Mouse (Mus musculus) kidney, embryonic 15.5 days (tissue): ENCODE results near the gene Dhrs11. TPM values are rescaled to one million over a fixed set of nuclear protein-coding genes. Genes with fewer than 3 reads are reported as not detected.

Experiments used
- ATAC-seq: fragments of 200-750 bp; cut with Nextera tagmentation; replicated peaks from 2 replicates; pipeline ENCODE4 v1.8.0; 2017; ENCODE audit warnings: moderate TSS enrichment; ENCODE audit not compliant: low FRiP score
- H3K27ac ChIP-seq: fragments of 300-500 bp; sonication (generic); 2 replicates; pipeline ENCODE4 v1.5.1; 2015; ENCODE audit warnings: mild to moderate bottlenecking, inconsistent platforms
- H3K27me3 ChIP-seq: fragments of 300-500 bp; sonication (generic); 2 replicates; pipeline ENCODE4 v1.6.1; 2015; ENCODE audit warnings: inconsistent platforms
- H3K36me3 ChIP-seq: fragments of 300-500 bp; sonication (generic); 2 replicates; pipeline ENCODE4 v1.6.1; 2015; ENCODE audit warnings: inconsistent platforms
- H3K4me1 ChIP-seq: fragments of 300-500 bp; sonication (generic); 2 replicates; pipeline ENCODE4 v1.6.1; 2015; ENCODE audit warnings: inconsistent platforms
- H3K4me2 ChIP-seq: fragments of 300-500 bp; sonication (generic); 2 replicates; pipeline ENCODE4 v1.6.1; 2015; ENCODE audit warnings: moderate library complexity, mild to moderate bottlenecking, inconsistent platforms
- H3K4me3 ChIP-seq: fragments of 300-500 bp; sonication (generic); replicated peaks from 2 replicates; pipeline ENCODE4 v1.5.1; 2015; ENCODE audit warnings: mild to moderate bottlenecking, inconsistent platforms
- H3K9ac ChIP-seq: fragments of 300-500 bp; sonication (generic); 2 replicates; pipeline ENCODE4 v1.6.1; 2015; ENCODE audit warnings: mild to moderate bottlenecking, inconsistent platforms
- H3K9me3 ChIP-seq: fragments of 300-500 bp; sonication (generic); replicated peaks from 2 replicates; pipeline ENCODE4 v1.6.1; 2016; ENCODE audit warnings: inconsistent platforms
- WGBS: fragments of 180-500 bp; shearing (Covaris S2); methylation state at CpG from one replicate; pipeline ENCODE4 v1.1.7; 2015; ENCODE audit warnings: mixed read lengths; 5-methylcytosine and 5-hydroxymethylcytosine counted together
- polyA plus RNA-seq: library from polyadenylated mRNA; unstranded; fragments of >200 nt; fragmentation: Nextera tagmentation; extraction: Ambion mirVana; gene quantifications from 2 replicates; pipeline ENCODE4 v1.2.1, GENCODE M21; 2015

The Dhrs11 gene
- polyA plus RNA-seq, 1 experiment from 2014 or later: 15.7 TPM

DNA sequence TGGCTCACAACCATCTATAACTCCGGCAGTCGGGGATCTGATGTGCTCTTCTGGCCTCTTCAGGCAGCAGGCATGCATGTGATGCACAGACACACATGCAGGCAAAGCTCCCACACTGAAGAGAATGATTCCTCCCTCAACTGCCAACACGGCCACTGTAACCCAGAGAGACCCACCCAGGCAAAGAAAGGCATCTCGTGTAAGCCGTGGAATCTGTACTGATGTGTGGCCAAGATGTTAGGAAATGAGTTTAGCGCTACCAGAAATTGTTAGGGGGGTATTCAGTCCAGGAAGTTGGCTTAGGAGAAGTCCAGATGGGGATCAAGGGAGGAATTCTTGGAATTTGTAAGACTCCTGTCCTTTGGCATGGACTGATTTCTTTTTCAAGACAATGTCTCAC lies 38.4 kb downstream of the Dhrs11 start:
- H3K27ac ChIP-seq: no peak overlapping the region
- no peak overlapping the region for H3K4me2 ChIP-seq
- H3K4me1 ChIP-seq: peaks cover 5% of the 10 kb centered on the region
- ATAC-seq: no peak
- H3K4me3 ChIP-seq: no peak overlapping the region
- no peaks in the 10 kb centered on the region for H3K9me3 ChIP-seq
- WGBS: 52% methylated on average over 6 of the region's 6 CpGs
- H3K27me3 ChIP-seq: peaks cover 22% of the 10 kb centered on the region
- H3K36me3 ChIP-seq: no peaks in the 10 kb centered on the region
- no peak overlapping the region for H3K9ac ChIP-seq

GRCm38 (mm10) chr11:84780143-84780870 lies 48.5 kb downstream of the Dhrs11 start:
- Histone ChIP-seq H3K4me2 (peak overlapping the region; percentile 37), H3K36me3 (no peaks in the 10 kb centered on the region), H3K27ac (no peak overlapping the region), H3K9me3 (no peaks in the 10 kb centered on the region), H3K27me3 (peaks cover 40% of the 10 kb centered on the region), H3K4me1 (peaks cover 41% of the 10 kb centered on the region), H3K9ac (no peak overlapping the region), H3K4me3 (no peak overlapping the region)
- no peak for ATAC-seq
- 4% methylated on average over 19 of the region's 19 CpGs for WGBS

DNA sequence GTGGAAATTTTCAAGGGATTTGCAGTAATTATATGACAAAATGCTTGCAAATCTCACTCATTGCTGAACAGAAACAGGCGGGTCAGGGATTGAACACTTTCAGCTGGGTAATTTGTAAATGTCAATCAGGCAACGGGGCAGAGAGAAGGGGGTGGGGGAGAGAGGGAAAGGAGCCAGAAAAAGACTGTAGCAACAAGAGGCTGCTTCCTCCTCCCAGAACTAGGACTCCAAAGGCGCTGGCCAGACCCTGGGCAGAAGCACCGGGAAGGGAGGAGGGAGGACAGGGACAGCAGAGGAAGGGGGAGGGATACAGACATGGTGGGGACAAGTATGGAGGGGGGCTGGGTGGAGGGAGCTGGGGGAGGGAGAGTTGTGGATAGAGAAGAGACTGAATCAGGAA lies 53.2 kb downstream of the Dhrs11 start:
- WGBS: 3% methylated on average over 4 of the region's 4 CpGs
- no peak overlapping the region for H3K4me3 ChIP-seq
- peak overlapping the region; percentile 9; the same call in 1 of the 2 replicates for H3K27ac ChIP-seq
- H3K4me2 ChIP-seq: peak overlapping the region; percentile 12; the same call in 1 of the 2 replicates
- H3K9ac ChIP-seq: no peak overlapping the region
- peaks cover 31% of the 10 kb centered on the region for H3K27me3 ChIP-seq
- no peaks in the 10 kb centered on the region for H3K9me3 ChIP-seq
- no peaks in the 10 kb centered on the region for H3K36me3 ChIP-seq
- ATAC-seq: no peak
- H3K4me1 ChIP-seq: peaks cover 23% of the 10 kb centered on the region

GRCm38 (mm10) chr11:84774870-84775514 lies 53.8 kb downstream of the Dhrs11 start:
- H3K9ac ChIP-seq: no peak overlapping the region
- WGBS: 59% methylated on average over 13 of the region's 13 CpGs
- no peak overlapping the region for H3K27ac ChIP-seq
- no peak overlapping the region for H3K4me3 ChIP-seq
- H3K4me1 ChIP-seq: peaks cover 17% of the 10 kb centered on the region
- ATAC-seq: no peak
- peaks cover 25% of the 10 kb centered on the region for H3K27me3 ChIP-seq
- no peaks in the 10 kb centered on the region for H3K9me3 ChIP-seq
- no peaks in the 10 kb centered on the region for H3K36me3 ChIP-seq
- H3K4me2 ChIP-seq: no peak overlapping the region

Other genes starting within 250 kb of the Dhrs11 start
- 10.0 and 13.7 TPM in 2 replicates for gene Mrm1, start 9.5 kb downstream of the Dhrs11 start, polyA plus RNA-seq
- 66.2 and 68.1 TPM in 2 replicates for gene Ggnbp2, start 41.8 kb upstream of the Dhrs11 start, polyA plus RNA-seq
- gene Myo19, start 51.2 kb upstream of the Dhrs11 start, polyA plus RNA-seq: 11.1 and 12.3 TPM in 2 replicates
- gene Pigw, start 51.3 kb upstream of the Dhrs11 start, polyA plus RNA-seq: 3.7 and 4.9 TPM in 2 replicates
- gene Znhit3, start 87.4 kb upstream of the Dhrs11 start, polyA plus RNA-seq: 60.0 and 65.0 TPM in 2 replicates
- gene Car4, start 128.8 kb upstream of the Dhrs11 start, polyA plus RNA-seq: 66.2 and 71.2 TPM in 2 replicates